Mouse (Mus musculus) hindbrain, embryonic 11.5 days (tissue): ENCODE measurements at regions not wholly inside any gene's neighbourhood (a gene's known extent, or its start where the extent isn't known, plus 50 kb on each side); places are given as distances from the start of the nearest gene placed in this dataset.

Source experiments
- ATAC-seq: fragments of 200-750 bp; cut with Nextera tagmentation; 2 replicates; pipeline ENCODE4 v1.8.0; 2017; ENCODE audit warnings: mild to moderate bottlenecking, moderate TSS enrichment, moderate library complexity; ENCODE audit not compliant: low FRiP score
- DNase-seq: peaks from one replicate; pipeline ENCODE4 v3.0.0-alpha.2; 2015; ENCODE audit warnings: low spot score
- H3K27ac ChIP-seq: fragments of 300-500 bp; sonication (generic); 2 replicates; pipeline ENCODE4 v1.5.1; 2014; ENCODE audit warnings: mild to moderate bottlenecking, low read depth, low read length
- H3K27me3 ChIP-seq: fragments of 300-500 bp; sonication (generic); 2 replicates; pipeline ENCODE4 v1.6.1; 2014; ENCODE audit warnings: mild to moderate bottlenecking, low read length, moderate library complexity, mixed read lengths; ENCODE audit not compliant: control insufficient read depth, insufficient read depth
- H3K36me3 ChIP-seq: fragments of 300-500 bp; sonication (generic); 2 replicates; pipeline ENCODE4 v1.6.1; 2014; ENCODE audit warnings: mild to moderate bottlenecking, low read length, moderate library complexity, mixed read lengths; ENCODE audit not compliant: control insufficient read depth, insufficient read depth
- H3K4me1 ChIP-seq: fragments of 300-500 bp; sonication (generic); replicated peaks from 2 replicates; pipeline ENCODE4 v1.6.1; 2014; ENCODE audit warnings: low read length, mixed read lengths; ENCODE audit not compliant: control insufficient read depth, insufficient read depth
- H3K4me2 ChIP-seq: fragments of 300-500 bp; sonication (generic); replicated peaks from 2 replicates; pipeline ENCODE4 v1.6.1; 2014; ENCODE audit warnings: mild to moderate bottlenecking, low read depth, low read length
- H3K4me3 ChIP-seq: fragments of 300-500 bp; sonication (generic); 2 replicates; pipeline ENCODE4 v1.5.1; 2014; ENCODE audit warnings: low read depth, low read length
- H3K9ac ChIP-seq: fragments of 300-500 bp; sonication (generic); 2 replicates; pipeline ENCODE4 v1.6.1; 2014; ENCODE audit warnings: low read depth, low read length
- H3K9me3 ChIP-seq: fragments of 300-500 bp; sonication (generic); 2 replicates; pipeline ENCODE4 v1.6.1; 2016; ENCODE audit warnings: low read length; ENCODE audit not compliant: control insufficient read depth
- WGBS: fragments of 180-500 bp; shearing (Covaris S2); extraction: QIAGEN DNeasy Blood & Tissue Kit; methylation state at CpG from one replicate; pipeline ENCODE4 v1.1.7; 2014; 5-methylcytosine and 5-hydroxymethylcytosine counted together

DNA sequence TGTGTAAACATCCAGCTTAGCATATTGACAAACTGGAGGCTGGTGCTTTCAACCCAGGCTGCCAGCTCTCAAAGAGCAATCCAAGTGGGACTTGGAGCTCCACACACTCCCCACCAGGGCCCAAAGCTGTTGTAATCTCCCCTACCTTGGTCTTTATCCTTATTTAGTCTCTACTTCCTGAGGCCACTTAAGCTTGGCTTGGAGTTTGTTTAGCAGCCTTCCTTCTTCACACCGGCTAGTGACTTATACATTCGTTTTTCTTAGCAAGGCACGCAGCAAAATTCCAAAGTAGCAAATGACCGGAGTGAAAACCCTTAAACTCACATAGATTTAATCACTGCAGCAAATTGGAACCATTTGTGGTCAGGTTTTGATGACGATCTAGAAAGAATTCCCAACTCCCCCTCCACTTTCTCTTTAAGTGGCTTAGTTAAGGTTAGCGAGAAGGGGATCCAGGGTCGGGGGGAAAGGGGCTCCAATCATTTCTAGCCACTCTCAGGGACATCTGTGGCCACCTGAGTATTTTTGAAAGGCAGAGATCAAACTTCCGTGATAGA, 124.2 kb upstream of the Irx3 start:
- H3K4me2 ChIP-seq: no peak overlapping the region
- no peak overlapping the region for H3K27ac ChIP-seq
- no peak for DNase-seq
- no peaks in the 10 kb centered on the region for H3K4me1 ChIP-seq
- ATAC-seq: no peak
- no peak overlapping the region for H3K4me3 ChIP-seq
- 67% methylated on average over 8 of the region's 8 CpGs for WGBS
- H3K36me3 ChIP-seq: no peaks in the 10 kb centered on the region
- H3K27me3 ChIP-seq: no peaks in the 10 kb centered on the region
- H3K9me3 ChIP-seq: no peaks in the 10 kb centered on the region
- no peak overlapping the region for H3K9ac ChIP-seq

DNA sequence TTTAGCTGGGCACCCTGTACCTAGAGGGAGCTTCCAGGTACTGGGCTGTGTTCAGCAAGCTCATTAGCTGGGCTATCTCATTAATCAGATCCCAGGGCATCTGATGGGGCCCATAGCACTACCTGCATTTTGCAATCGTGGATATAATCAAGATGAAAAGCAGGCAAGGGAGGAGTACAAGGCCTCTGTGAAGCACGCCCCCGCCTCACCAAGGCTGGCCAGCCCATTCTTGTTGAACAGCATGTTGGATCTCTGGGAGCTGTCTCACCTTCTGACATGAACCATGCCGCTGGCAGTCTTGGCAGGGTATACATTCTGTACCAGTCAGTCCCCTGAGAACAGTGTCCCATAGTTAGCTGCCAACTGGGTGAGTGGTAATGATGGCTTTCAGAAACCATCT, 122.3 kb upstream of the Irx3 start:
- Histone ChIP-seq H3K9ac (no peak overlapping the region), H3K4me2 (no peak overlapping the region)

DNA sequence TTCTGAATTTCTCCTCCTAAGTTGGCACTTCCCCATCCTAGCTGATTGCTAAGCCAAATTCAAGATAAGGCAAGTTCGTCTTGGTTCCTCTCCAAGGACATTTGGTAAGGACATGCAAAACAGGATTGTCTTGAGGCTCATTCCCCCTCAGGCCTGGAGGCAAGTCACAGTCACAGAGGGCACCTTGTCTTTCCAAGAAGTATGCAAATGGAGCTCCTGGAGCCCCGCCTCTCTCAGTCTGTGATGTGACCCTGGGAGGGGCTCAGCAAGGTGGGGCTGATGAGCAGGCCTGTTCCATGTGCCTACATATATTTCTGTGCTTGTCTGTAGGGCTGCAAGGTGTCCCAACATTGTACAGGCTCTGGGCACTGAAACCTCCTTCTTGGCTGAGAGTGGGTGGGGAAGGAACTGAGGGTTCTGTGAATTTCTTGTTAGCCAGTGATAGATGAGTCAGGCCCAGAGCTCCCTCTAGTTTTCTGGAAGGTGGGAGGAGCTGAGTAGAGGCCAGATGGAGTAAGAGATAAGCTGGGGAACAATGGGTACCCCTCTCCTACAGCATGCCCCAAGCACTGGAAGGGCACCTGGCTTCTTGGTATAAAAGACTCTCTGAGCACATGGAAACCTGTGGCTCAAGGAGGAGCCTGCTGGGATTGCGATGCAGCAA, 120.5 kb upstream of the Irx3 start:
- whole genome bisulfite sequencing: 83% methylated on average over 3 of the region's 3 CpGs
- H3K27ac ChIP-seq: no peak overlapping the region
- no peak overlapping the region for H3K9ac ChIP-seq
- DNase-seq: no peak
- ATAC-seq: no peak
- H3K36me3 ChIP-seq: no peaks in the 10 kb centered on the region
- H3K4me1 ChIP-seq: no peaks in the 10 kb centered on the region
- H3K27me3 ChIP-seq: no peaks in the 10 kb centered on the region
- H3K4me3 ChIP-seq: no peak overlapping the region
- H3K9me3 ChIP-seq: no peaks in the 10 kb centered on the region
- no peak overlapping the region for H3K4me2 ChIP-seq

More for the DNA sequence above, 122.3 kb upstream of the Irx3 start:
- H3K4me1 ChIP-seq: no peaks in the 10 kb centered on the region
- no peaks in the 10 kb centered on the region for H3K36me3 ChIP-seq
- H3K27ac ChIP-seq: no peak overlapping the region
- DNase-seq: no peak
- H3K27me3 ChIP-seq: no peaks in the 10 kb centered on the region
- ATAC-seq: no peak
- WGBS: 88% methylated on average over 4 of the region's 4 CpGs
- no peaks in the 10 kb centered on the region for H3K9me3 ChIP-seq
- H3K4me3 ChIP-seq: no peak overlapping the region

DNA sequence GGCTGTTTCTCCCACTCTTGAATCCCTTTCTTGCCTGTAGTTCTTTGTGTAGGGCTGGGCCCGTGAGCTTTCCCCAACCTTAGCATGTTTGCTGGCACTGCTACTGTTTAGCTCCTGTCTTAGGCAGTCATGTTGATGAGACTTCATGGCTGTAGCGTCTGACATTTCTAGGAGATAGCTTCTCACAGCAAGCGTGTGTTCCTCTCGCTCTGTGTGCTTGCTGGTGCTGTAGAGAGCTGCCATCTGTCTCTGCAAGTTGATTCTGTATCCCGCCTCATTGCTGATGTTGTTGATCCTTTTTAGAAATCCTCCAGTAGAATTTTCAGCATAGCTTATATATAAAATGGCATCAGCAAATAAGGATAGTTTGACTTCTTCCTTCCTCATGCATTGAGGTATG, 116.0 kb upstream of the Irx3 start:
- DNase-seq (no peak), ATAC-seq (no peak)
- H3K4me1 ChIP-seq: no peaks in the 10 kb centered on the region
- 89% methylated on average over 5 of the region's 5 CpGs for WGBS
- H3K9me3 ChIP-seq: no peaks in the 10 kb centered on the region
- H3K9ac ChIP-seq: no peak overlapping the region
- H3K36me3 ChIP-seq: no peaks in the 10 kb centered on the region
- H3K27ac ChIP-seq: no peak overlapping the region
- H3K4me2 ChIP-seq: no peak overlapping the region
- no peak overlapping the region for H3K4me3 ChIP-seq
- no peaks in the 10 kb centered on the region for H3K27me3 ChIP-seq

DNA sequence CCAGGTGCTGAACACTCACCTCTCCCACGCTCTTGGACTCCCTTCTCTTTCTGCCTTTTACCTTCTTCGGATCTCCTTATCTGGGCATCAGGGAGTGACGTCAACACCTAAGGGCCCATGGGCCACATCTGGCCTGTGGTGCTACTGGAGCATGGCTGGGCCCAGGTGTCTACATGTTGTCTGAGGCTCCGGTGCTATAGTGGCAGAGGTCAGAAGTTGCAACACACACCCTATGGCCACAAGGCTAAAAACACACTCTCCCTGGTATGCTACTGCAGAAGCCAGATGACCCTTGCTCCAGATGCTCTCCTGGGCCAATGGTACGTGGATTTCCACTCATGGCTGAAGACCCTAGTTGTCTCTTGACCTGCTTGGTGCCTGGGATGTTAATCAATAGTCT, 112.1 kb upstream of the Irx3 start:
- Histone ChIP-seq H3K4me2 (no peak overlapping the region), H3K9ac (no peak overlapping the region), H3K36me3 (no peaks in the 10 kb centered on the region), H3K9me3 (no peaks in the 10 kb centered on the region), H3K27me3 (no peaks in the 10 kb centered on the region), H3K4me1 (no peaks in the 10 kb centered on the region), H3K27ac (no peak overlapping the region), H3K4me3 (no peak overlapping the region)
- DNase-seq (no peak), ATAC-seq (no peak)
- 90% methylated on average over 5 of the region's 5 CpGs for WGBS

DNA sequence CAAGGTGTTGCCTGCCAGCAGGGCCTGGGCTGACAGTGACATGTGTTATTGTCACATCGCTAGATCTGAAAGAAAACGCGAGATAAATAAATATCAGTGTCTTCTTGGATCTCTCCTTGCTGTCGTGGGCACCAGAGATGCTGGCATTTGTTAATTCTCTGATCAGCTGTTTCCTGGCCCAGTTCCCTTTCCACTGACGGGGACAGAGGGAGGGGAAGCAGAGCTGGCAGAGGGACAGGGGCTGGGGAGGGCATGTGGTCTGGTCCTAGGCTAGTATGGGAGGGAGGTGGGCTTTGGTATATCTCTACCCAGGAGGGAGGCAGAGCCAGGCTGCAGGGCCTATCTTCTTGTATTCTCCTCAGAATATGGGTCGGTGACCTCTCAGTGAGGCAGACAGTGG, 111.3 kb upstream of the Irx3 start:
- Histone ChIP-seq H3K36me3 (no peaks in the 10 kb centered on the region), H3K4me3 (no peak overlapping the region), H3K9me3 (no peaks in the 10 kb centered on the region), H3K9ac (no peak overlapping the region), H3K27ac (no peak overlapping the region), H3K4me1 (no peaks in the 10 kb centered on the region), H3K27me3 (no peaks in the 10 kb centered on the region), H3K4me2 (no peak overlapping the region)
- no peak for DNase-seq
- WGBS: 76% methylated on average over 6 of the region's 6 CpGs
- no peak for ATAC-seq

DNA sequence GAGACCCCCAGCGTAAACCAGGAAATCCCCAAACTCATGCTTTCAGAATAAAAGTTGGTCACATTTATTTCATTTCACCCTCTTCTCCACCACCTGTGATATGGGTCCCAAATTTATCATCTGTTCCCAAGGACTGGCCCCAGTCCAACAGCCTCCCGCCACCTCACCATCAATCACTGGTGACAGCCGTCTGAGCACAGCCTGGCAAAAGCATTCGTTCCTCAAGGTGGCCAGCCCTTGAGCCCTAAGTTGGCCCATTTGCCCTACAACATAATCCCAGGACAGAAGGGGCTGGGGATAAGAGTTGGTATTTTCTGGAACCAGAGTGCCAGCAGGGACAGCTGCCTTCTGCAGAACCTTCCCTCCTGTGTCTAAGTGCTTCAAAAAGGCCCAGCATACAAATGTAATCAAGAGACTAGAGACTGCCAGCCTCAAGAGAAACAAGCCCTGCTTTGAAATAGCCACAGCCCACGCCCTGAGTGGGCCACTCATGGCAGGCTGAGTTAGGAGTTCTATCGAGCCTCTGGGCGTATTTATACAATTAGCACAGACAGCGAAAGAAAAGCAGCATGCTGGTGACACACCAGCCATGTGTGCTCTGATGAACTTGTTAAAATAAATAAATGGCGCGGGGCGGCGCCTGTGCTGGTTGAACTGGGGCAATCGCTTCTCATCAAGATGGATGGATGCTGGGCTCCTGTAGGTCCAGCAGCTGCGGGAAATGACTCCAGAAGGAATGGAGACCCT, 107.9 kb upstream of the Irx3 start:
- ATAC-seq: no peak
- no peak overlapping the region for H3K9ac ChIP-seq
- no peaks in the 10 kb centered on the region for H3K9me3 ChIP-seq
- peak; percentile 14 for DNase-seq
- H3K27ac ChIP-seq: no peak overlapping the region
- 62% methylated on average over 14 of the region's 14 CpGs for WGBS
- H3K4me1 ChIP-seq: no peaks in the 10 kb centered on the region
- no peak overlapping the region for H3K4me3 ChIP-seq
- H3K27me3 ChIP-seq: no peaks in the 10 kb centered on the region
- H3K36me3 ChIP-seq: no peaks in the 10 kb centered on the region
- no peak overlapping the region for H3K4me2 ChIP-seq

DNA sequence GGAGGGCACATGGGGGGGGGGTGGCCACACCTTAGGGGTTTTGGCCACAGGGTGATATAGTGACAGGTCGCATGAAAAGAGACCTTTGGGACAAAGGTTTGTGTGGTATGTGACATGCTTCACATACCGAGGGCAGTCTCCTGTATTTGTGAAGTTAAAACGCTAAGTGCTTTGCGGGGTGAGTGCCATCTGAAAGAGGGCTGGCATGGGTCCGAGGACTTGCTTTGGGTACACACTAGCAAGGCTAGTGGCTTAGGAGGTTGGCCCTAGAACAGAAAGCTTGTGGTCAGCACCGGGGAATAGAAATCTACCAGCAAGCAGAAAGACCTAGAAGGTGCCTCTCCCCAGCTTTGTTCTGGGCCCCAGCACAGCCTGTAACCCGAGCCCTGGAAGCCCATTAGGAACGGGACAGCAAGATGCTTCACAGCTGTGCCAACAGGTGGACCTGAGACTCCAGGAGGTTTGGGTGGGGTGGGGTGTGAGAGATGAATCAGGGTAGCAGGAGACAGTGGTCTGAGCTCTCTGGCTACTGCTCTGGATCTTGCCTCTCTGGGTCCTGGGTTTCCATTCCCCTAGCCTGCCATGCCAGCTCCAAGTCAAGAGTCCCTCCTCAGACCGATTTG, 107.0 kb upstream of the Irx3 start:
- Histone ChIP-seq H3K4me3 (no peak overlapping the region), H3K9ac (no peak overlapping the region), H3K36me3 (no peaks in the 10 kb centered on the region), H3K27ac (no peak overlapping the region), H3K9me3 (no peaks in the 10 kb centered on the region), H3K4me1 (no peaks in the 10 kb centered on the region), H3K4me2 (no peak overlapping the region), H3K27me3 (no peaks in the 10 kb centered on the region)
- no peak for ATAC-seq
- WGBS: 71% methylated on average over 9 of the region's 9 CpGs
- DNase-seq: no peak
